Mouse (Mus musculus) lung, postnatal 36 days (tissue): ENCODE results near the gene Zhx3.

ENCODE experiments used
- DNase-seq: peaks from one replicate; pipeline ENCODE4 v3.0.0; 2022; ENCODE audit warnings: mixed read lengths

Zhx3 gene

GRCm38 (mm10) chr2:160800967-160801366 lies 71.8 kb downstream of the Zhx3 start:
- DNase-seq, result no peak

DNA sequence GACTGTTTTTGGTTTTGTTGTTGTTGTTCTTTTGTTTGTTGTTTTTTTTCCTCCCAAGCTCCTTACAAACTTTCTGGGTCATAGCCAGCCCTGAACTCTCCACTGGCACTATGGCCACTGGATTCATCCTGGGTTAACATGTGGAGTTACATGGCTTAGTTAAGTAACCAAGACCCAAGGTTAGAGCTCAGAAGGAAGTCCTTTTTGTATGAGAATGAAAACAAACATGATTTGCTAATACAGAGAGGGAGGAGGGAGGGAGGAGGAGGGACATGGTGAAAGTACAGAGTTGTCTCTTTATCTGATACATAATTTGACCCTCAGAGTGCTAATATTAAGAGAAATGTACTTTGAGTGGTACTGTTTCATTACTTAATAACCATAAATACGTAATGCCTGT lies 74.6 kb downstream of the Zhx3 start:
- DNase-seq, result peak; percentile 26

DNA sequence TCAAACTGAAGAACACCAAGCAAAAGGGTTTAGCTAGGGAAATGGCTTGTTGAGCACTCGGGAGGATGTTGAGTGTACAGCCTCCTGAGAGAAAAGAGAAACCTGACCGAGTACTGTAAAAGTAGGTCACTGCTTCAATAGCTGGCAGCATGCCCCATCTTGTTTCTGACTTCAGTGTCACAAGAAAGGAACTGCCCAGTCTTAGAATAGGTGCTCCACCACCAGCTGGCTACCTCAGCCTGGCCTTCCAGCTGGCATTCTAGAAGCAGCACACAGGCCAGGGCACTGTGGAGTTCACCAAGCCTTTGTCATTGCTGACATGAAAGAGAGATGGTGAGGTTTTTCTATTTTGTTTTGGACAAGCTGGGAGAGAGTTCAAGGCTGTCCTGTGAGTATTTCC lies 75.8 kb downstream of the Zhx3 start:
- peak; percentile 89 for DNase-seq

- peak; percentile 78 for DNase-seq
Observed at GRCm38 (mm10) chr2:160793117-160793516, 79.7 kb downstream of the Zhx3 start.

- DNase-seq, result no peak
Observed at GRCm38 (mm10) chr2:160789741-160790140, 83.1 kb downstream of the Zhx3 start.

DNA sequence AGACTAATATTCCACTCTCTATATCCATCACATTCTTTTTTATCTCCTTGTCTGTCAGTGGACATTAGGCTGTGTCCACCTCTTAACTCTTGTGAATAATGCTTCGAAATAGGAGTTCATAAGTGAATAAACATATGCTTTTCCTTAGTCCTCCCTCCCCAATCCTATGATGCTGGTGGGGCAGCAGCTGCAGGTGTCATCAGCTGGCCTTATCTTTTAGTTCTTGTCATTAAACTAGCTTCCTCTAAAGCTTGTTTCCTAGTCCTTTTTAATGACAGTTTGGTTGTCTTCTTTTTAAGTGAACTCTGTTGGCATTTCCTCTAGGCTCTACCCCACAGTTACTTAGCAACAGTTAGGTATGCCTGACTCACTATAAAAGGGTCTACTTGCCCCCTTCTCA lies 83.8 kb downstream of the Zhx3 start:
- no peak for DNase-seq

GRCm38 (mm10) chr2:160786333-160786732 lies 86.5 kb downstream of the Zhx3 start:
- DNase-seq, result no peak

GRCm38 (mm10) chr2:160780834-160781219 lies 92.0 kb downstream of the Zhx3 start:
- no peak for DNase-seq

- no peak for DNase-seq
Observed at GRCm38 (mm10) chr2:160780154-160780833, 92.5 kb downstream of the Zhx3 start.

GRCm38 (mm10) chr2:160778034-160778433 lies 94.8 kb downstream of the Zhx3 start:
- DNase-seq, result no peak

GRCm38 (mm10) chr2:160771325-160772276 lies 101.2 kb downstream of the Zhx3 start:
- DNase-seq, result no peak

DNA sequence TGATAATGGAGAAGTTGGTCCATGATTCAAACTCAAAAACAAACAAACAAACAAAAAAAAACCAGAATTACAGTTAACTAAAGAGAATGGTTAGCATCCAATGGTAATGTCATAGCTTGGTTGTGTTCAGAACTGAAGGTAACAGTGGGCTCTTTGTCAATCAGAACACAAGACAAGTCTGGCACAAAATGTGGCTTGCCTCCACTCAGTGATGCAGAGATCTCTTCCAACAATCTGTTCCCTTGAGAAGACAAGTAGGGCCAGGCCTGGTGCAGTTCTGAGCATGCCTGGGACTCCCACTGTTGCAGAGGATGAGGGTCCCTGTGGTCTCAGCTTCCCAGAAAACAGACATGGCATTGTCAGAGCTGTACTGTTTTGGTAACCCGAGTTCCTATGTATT lies 101.9 kb downstream of the Zhx3 start:
- DNase-seq, result no peak

GRCm38 (mm10) chr2:160770409-160770808 lies 102.4 kb downstream of the Zhx3 start:
- DNase-seq, result no peak

DNA sequence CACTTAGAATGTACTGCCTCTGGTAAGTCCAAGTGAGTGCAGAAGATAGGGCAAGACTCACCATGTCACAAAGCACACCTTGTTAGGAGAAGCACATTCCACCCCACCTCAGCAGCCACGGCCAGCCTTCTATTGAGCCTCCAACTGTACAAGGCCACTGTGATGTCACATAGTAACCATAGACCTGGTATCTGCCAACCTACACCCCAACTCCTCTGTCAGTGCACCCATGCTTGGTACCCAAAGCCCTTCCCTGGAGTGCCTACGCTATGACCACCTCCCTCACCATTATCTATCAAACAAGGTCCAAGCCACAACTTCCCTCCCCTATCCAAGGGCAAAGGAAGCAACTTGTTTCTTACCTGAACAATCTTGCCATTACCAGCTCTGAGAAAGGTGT lies 103.8 kb downstream of the Zhx3 start:
- DNase-seq, result no peak

- no peak for DNase-seq
Observed at GRCm38 (mm10) chr2:160768097-160768695, 104.6 kb downstream of the Zhx3 start.

DNA sequence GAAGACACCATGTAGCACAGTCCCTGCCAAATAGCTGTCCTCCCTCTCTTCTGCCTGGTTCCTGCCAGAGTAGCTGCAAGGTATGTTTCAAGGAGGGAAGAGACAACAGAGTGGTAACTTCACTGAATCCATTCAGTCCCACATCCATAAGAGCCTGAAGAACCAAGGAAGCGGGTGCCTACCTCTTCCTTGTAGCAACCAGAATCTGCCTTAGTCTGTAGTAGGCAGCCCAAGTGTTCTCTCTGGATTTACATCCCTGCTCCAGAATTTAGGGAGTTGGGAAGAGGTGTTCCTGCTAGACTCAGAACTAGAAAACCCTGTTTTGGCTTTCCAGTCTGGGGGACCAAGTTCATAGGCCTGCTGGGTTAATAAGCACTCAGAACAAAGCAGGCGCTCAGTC lies 105.6 kb downstream of the Zhx3 start:
- DNase-seq, result no peak

- peak; percentile 83 for DNase-seq
Observed at GRCm38 (mm10) chr2:160766371-160766771, 106.4 kb downstream of the Zhx3 start.

DNA sequence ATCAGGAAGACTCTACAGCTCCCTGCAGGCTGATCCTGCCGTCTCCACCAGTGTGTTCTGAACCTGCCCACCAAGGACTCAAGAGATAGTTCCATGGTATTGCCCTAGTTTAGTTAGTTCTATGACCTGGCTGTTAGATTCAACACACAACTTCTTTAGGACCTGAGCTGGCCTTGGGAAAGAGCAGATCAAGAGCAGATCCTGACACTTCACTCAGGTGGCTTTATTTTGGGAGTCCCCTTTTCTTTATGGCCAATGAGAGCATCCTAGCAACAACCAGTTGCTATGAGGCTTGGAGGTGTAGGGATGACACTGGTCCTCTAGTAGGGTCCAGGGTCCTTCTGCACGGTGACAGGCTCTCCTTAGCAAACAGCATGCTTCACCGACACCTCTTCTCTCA lies 107.7 kb downstream of the Zhx3 start:
- DNase-seq, result no peak

- DNase-seq, result no peak
Observed at GRCm38 (mm10) chr2:160764386-160764785, 108.4 kb downstream of the Zhx3 start.

DNA sequence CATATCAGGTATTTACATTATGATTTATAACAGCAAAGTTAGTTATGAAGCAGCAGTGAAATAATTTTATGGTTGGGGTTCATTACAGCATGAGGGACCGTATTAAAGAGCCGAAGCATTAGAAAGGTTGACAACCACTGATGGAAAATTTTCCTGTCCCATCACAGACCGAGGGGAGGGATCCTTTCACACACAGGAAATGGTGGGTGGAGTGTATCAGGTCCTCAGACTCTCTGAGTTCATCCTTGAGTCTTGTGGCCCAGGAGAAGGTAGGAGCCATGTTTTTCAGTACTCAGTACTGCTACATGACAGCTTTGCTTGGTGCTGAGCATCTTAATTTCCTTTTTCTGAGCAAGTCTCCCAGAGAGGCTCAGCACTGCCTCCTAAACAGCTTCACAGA lies 109.0 kb downstream of the Zhx3 start:
- no peak for DNase-seq

GRCm38 (mm10) chr2:160760433-160761184 lies 112.2 kb downstream of the Zhx3 start:
- peak; percentile 58 for DNase-seq

DNA sequence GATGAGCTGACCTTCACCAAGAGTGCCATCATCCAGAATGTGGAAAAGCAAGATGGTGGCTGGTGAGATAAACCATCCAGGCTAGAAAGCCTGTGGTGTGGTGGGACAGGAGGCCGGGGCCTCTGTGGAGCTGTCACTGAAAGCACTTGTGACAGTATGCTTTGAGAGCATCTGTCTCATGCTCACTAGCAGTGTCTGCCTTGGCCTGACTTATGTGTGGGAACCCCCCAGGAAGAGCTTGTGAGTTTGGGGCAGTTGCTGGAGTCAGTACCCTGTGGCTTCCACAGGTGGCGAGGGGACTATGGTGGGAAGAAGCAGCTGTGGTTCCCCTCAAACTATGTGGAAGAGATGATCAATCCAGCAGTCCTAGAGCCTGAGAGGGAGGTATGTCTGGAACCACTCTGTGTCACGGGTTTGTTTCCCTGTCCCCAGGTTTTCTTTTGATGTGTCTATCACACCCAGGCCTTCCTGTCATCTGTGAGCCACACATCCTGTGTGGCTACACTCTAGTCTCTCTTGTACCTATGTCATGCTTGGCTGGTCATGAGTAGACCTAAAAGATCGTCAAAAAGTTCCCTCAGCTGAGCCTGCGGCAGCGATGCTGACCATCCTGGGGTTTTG lies 116.1 kb downstream of the Zhx3 start:
- DNase-seq, result no peak

DNA sequence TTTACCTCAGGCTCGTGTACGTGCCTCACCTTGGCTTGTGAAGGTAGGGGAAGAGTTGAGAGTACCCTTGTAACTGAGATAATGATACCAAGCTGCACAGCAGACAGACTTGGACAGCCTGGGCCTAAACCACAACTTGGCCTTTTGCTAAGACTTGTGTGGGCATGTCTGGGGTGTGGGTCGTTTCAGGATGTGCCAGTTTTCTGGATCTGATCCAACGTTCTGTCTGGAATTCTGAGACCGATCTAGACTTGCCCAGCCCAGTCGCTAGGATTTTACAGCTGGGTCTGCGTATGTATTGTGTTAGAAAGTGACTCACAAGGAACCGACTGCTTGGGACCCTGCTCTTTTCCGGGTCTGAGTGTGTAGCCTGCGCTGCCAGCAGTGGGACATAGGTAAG lies 125.7 kb downstream of the Zhx3 start:
- no peak for DNase-seq
